Mouse (Mus musculus) heart, postnatal 14 days (tissue): ENCODE data around the gene Ywhaq. TPM values are rescaled to one million over a fixed set of nuclear protein-coding genes. Genes with fewer than 3 reads are reported as not detected.

Source experiments
- DNase-seq, 2 experiments: peaks; one replicate each; pipeline ENCODE4 v3.0.0; 2021 to 2022
- intact Hi-C: fragments of 180-260 bp; cut with DNase I; formaldehyde crosslinking; loops from one replicate; pipeline ENCODE4 v1.15.1; 2025
- total RNA-seq, 2 experiments: library from RNA; stranded (reverse); gene quantifications; 2 replicates each; pipeline ENCODE4 v1.2.3; 2021

The Ywhaq gene
- total RNA-seq, 2 experiments from 2014 or later: 97.2 to 104 TPM

- DNase-seq: no peak
- intact Hi-C loops: no loop called here
Observed at GRCm38 (mm10) chr12:21350113-21350876, 67.1 kb downstream of the Ywhaq start.

- intact Hi-C loops: no loop called here
- no peak for DNase-seq
Observed at GRCm38 (mm10) chr12:21346972-21347371, 70.5 kb downstream of the Ywhaq start.

- no peak for DNase-seq
- intact Hi-C loops: no loop called here
Observed at GRCm38 (mm10) chr12:21340674-21341073, 76.8 kb downstream of the Ywhaq start.

Other genes starting within 250 kb of the Ywhaq start
- 10 to 100 TPM; 36.1 to 37.5 TPM for gene Cpsf3, start 132.2 kb downstream of the Ywhaq start, total RNA-seq
- gene Itgb1bp1, start 131.4 kb downstream of the Ywhaq start, total RNA-seq: 10 to 100 TPM; 34.6 to 43.8 TPM
- 10 to 100 TPM; 23.0 to 23.3 TPM for gene Iah1, start 101.2 kb downstream of the Ywhaq start, total RNA-seq
- 10 to 100 TPM; 48.4 to 63.3 TPM for gene Adam17, start 44.0 kb downstream of the Ywhaq start, total RNA-seq